Mouse (Mus musculus) bone marrow macrophage, adult 2 months (primary cell): ENCODE data around the gene Tll1.

Experiments
- CTCF ChIP-seq: IDR thresholded peaks from 2 replicates; pipeline ENCODE4 v1.5.1; 2012; ENCODE audit warnings: low read depth, mild to moderate bottlenecking, low read length, moderate library complexity
- POLR2A ChIP-seq: IDR thresholded peaks from 2 replicates; pipeline ENCODE4 v1.6.1; 2012; ENCODE audit warnings: mild to moderate bottlenecking, low read depth, low read length, borderline replicate concordance

DNA sequence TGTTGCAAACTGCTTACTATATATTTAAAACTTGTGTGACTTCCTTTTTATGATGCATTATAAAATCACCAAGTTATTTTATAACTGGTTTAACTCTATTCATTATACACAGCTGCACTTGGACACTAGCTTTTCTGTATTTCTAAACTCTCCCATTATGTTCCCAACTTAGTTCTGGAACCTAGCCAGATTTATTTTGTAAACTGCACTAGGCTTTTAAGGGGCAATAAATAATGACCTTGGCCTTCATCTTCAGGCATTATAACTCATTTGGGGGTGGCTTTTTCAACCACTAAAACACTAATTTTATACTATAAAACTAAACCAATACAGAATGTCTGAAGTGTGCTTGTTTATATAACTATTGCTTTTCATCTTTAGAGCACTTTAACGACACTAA is 8.8 kb upstream of the Tll1 start:
- TF ChIP-seq POLR2A (no peak), CTCF (no peak)
